Mouse (Mus musculus) cortical plate, adult 2 months (tissue): ENCODE data around the gene Rala.

ENCODE experiments used
- CTCF ChIP-seq: fragments of 200-500 bp; IDR thresholded peaks from 2 replicates; pipeline ENCODE4 v1.5.1; 2011; ENCODE audit warnings: mild to moderate bottlenecking, control low read depth, low read length; ENCODE audit not compliant: insufficient read depth; ENCODE audit errors: extremely low read depth
- POLR2A ChIP-seq: fragments of 200-500 bp; IDR thresholded peaks from 2 replicates; pipeline ENCODE4 v1.6.1; 2011; ENCODE audit warnings: mild to moderate bottlenecking, low read length, control low read depth; ENCODE audit not compliant: insufficient read depth; ENCODE audit errors: extremely low read depth

GRCm38 (mm10) chr13:17949555-17949954, 5.5 kb upstream of the Rala start:
- TF ChIP-seq CTCF (no peak), POLR2A (no peak)
